Mouse (Mus musculus) limb, embryonic 14.5 days (tissue): ENCODE measurements at regions not wholly inside any gene's neighbourhood (a gene's known extent, or its start where the extent isn't known, plus 50 kb on each side); places are given as distances from the start of the nearest gene placed in this dataset.

Experiments used
- ATAC-seq: fragments of 200-750 bp; cut with Nextera tagmentation; 2 replicates; pipeline ENCODE4 v1.8.0; 2017; ENCODE audit warnings: low read depth, moderate number of reproducible peaks, moderate TSS enrichment; ENCODE audit not compliant: low FRiP score
- DNase-seq: peaks from one replicate; pipeline ENCODE4 v3.0.0-alpha.2; 2015; ENCODE audit warnings: low spot score
- H3K27ac ChIP-seq: fragments of 300-500 bp; sonication (generic); replicated peaks from 2 replicates; pipeline ENCODE4 v1.5.1; 2014; ENCODE audit warnings: low read depth, mild to moderate bottlenecking, low read length, moderate library complexity, mixed read lengths
- H3K27me3 ChIP-seq: fragments of 300-500 bp; sonication (generic); 2 replicates; pipeline ENCODE4 v1.6.1; 2014; ENCODE audit warnings: low read length, mixed read lengths; ENCODE audit not compliant: control insufficient read depth, insufficient read depth
- H3K36me3 ChIP-seq: fragments of 300-500 bp; sonication (generic); 2 replicates; pipeline ENCODE4 v1.6.1; 2014; ENCODE audit warnings: mild to moderate bottlenecking, low read length, moderate library complexity, mixed read lengths; ENCODE audit not compliant: control insufficient read depth, insufficient read depth
- H3K4me1 ChIP-seq: fragments of 300-500 bp; sonication (generic); 2 replicates; pipeline ENCODE4 v1.6.1; 2014; ENCODE audit warnings: antibody characterized with exemption, low read length, mixed read lengths; ENCODE audit not compliant: control insufficient read depth, insufficient read depth
- H3K4me2 ChIP-seq: fragments of 300-500 bp; sonication (generic); replicated peaks from 2 replicates; pipeline ENCODE4 v1.6.1; 2014; ENCODE audit warnings: low read depth, mild to moderate bottlenecking, low read length, moderate library complexity; ENCODE audit not compliant: severe bottlenecking
- H3K4me3 ChIP-seq: fragments of 300-500 bp; sonication (generic); replicated peaks from 2 replicates; pipeline ENCODE4 v1.5.1; 2014; ENCODE audit warnings: low read length
- H3K9ac ChIP-seq: fragments of 300-500 bp; sonication (generic); 2 replicates; pipeline ENCODE4 v1.6.1; 2014; ENCODE audit warnings: mild to moderate bottlenecking, low read depth, low read length, moderate library complexity; ENCODE audit not compliant: severe bottlenecking
- H3K9me3 ChIP-seq: fragments of 300-500 bp; sonication (generic); 2 replicates; pipeline ENCODE4 v1.6.1; 2016; ENCODE audit warnings: low read length; ENCODE audit not compliant: control insufficient read depth
- POLR2A ChIP-seq: fragments of 200-500 bp; IDR thresholded peaks from 2 replicates; pipeline ENCODE4 v1.8.0; 2012; ENCODE audit warnings: inconsistent platforms, mild to moderate bottlenecking, moderate library complexity, borderline replicate concordance; ENCODE audit not compliant: insufficient read depth, insufficient read length; ENCODE audit errors: extremely low read depth
- WGBS: fragments of 180-500 bp; shearing (Covaris S2); extraction: QIAGEN DNeasy Blood & Tissue Kit; methylation state at CpG from one replicate; pipeline ENCODE4 v1.1.7; 2014; 5-methylcytosine and 5-hydroxymethylcytosine counted together

- DNase-seq (no peak), ATAC-seq (no peak)
- WGBS = 70% methylated on average over 14 of the region's 14 CpGs
- Histone ChIP-seq H3K4me1 (peaks cover 17% of the 10 kb centered on the region), H3K36me3 (no peaks in the 10 kb centered on the region), H3K27ac (no peak overlapping the region), H3K4me3 (no peak overlapping the region), H3K9ac (no peak overlapping the region), H3K27me3 (no peaks in the 10 kb centered on the region), H3K4me2 (no peak overlapping the region), H3K9me3 (no peaks in the 10 kb centered on the region)
- TF ChIP-seq POLR2A = no peak
Observed at GRCm38 (mm10) chr11:113180008-113180407, 398.0 kb downstream of the Sox9 start.

DNA sequence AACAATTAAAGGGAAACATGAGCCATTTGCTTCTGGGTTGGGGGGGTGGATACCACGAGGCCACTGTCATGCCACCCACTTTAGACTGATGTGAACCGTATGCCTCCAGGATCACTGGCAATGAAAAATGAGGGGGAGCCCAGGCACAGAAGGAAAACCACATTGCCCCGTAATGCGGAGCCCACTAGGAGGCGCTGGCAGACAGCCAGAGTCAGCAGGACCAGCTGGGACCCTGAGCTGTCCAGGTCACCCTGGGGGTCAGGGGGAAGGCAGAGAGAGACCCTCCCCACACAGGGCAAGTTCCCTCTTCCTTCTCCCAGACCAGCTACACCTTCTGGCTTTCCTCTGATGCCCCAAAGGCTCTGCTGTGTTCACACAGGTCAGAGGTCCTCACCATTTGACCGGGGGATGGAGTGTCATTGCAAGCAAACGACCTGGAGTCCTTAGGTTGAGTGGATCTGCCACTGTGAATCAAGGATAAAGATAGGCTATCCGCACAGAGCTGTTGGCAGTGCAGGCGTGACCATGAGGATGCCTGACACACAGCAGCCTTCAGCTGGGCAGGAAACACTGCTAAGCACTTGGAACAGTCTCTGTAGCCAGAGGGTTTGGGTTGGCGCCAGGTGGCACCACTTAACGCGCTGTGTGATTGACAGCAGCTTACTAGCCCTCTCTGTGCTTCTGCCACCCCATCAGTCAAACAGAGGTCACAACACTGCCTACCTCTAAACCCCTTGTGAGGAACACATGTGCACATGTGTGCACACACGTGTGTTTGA lies 400.2 kb downstream of the Sox9 start:
- no peaks in the 10 kb centered on the region for H3K36me3 ChIP-seq
- no peak overlapping the region for H3K4me2 ChIP-seq
- WGBS = 58% methylated on average over 13 of the region's 13 CpGs
- no peak overlapping the region for H3K9ac ChIP-seq
- ATAC-seq (no peak), DNase-seq (no peak)
- TF ChIP-seq POLR2A = no peak
- H3K4me1 ChIP-seq = peaks cover 20% of the 10 kb centered on the region
- no peaks in the 10 kb centered on the region for H3K9me3 ChIP-seq
- no peaks in the 10 kb centered on the region for H3K27me3 ChIP-seq
- no peak overlapping the region for H3K27ac ChIP-seq
- H3K4me3 ChIP-seq = no peak overlapping the region

GRCm38 (mm10) chr11:113183556-113183955 lies 401.5 kb downstream of the Sox9 start:
- Histone ChIP-seq H3K4me2 (no peak overlapping the region), H3K4me3 (no peak overlapping the region), H3K9ac (no peak overlapping the region), H3K27me3 (no peaks in the 10 kb centered on the region), H3K36me3 (no peaks in the 10 kb centered on the region), H3K9me3 (no peaks in the 10 kb centered on the region), H3K27ac (no peak overlapping the region), H3K4me1 (peaks cover 28% of the 10 kb centered on the region)
- ATAC-seq = no peak
- 73% methylated on average over 5 of the region's 5 CpGs for WGBS
- TF ChIP-seq POLR2A = no peak
- DNase-seq = no peak

- H3K9me3 ChIP-seq = no peaks in the 10 kb centered on the region
- no peak overlapping the region for H3K9ac ChIP-seq
- H3K36me3 ChIP-seq = no peaks in the 10 kb centered on the region
- H3K27ac ChIP-seq = no peak overlapping the region
- H3K4me3 ChIP-seq = no peak overlapping the region
- ATAC-seq (no peak), DNase-seq (no peak)
- no peak for TF ChIP-seq POLR2A
- WGBS = 38% methylated on average over 9 of the region's 9 CpGs
- peaks cover 33% of the 10 kb centered on the region for H3K4me1 ChIP-seq
- H3K27me3 ChIP-seq = no peaks in the 10 kb centered on the region
- no peak overlapping the region for H3K4me2 ChIP-seq
Observed at GRCm38 (mm10) chr11:113184095-113184494, 402.1 kb downstream of the Sox9 start.

GRCm38 (mm10) chr11:113187407-113187806 lies 405.4 kb downstream of the Sox9 start:
- Histone ChIP-seq H3K27ac (no peak overlapping the region), H3K27me3 (no peaks in the 10 kb centered on the region), H3K4me3 (no peak overlapping the region), H3K4me2 (no peak overlapping the region), H3K9ac (no peak overlapping the region), H3K4me1 (peaks cover 42% of the 10 kb centered on the region), H3K9me3 (no peaks in the 10 kb centered on the region), H3K36me3 (no peaks in the 10 kb centered on the region)
- no peak for TF ChIP-seq POLR2A
- WGBS = 79% methylated on average over 8 of the region's 8 CpGs
- DNase-seq = no peak
- ATAC-seq = no peak
